Mouse (Mus musculus) ovary, adult 18-20 months (tissue): ENCODE data around the gene Iscu.
"Not testable (repeated sequence)": the region's sequence is repeated elsewhere in the genome, so short reads cannot be mapped to it uniquely, and the experiment has no call there.

Experiments
- DNase-seq: peaks from one replicate; pipeline ENCODE4 v3.0.0; 2022; ENCODE audit warnings: low spot score, mixed read lengths

Iscu gene

GRCm38 (mm10) chr5:113786985-113787384 lies 14.4 kb downstream of the Iscu start:
- DNase-seq: no peak

DNA sequence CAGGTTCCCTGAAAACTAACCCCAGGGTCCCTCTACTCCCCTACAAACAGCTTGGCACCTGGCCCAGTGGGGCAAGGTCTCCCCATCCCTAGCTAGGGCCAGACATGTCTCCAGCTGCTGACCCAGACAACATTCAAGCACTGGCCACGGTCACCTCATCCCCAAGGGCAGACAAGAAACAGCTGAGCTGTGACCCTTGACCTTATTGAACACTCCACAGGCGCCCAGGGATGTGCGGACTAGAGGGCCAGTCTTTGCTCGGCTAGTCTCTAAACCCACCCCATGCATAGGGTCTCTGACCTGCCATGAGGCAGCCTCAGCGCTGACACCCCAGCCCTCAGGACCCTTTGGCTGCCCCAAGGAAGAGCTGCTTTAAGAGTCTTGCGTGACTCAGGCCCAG lies 16.1 kb downstream of the Iscu start:
- DNase-seq: no peak

DNA sequence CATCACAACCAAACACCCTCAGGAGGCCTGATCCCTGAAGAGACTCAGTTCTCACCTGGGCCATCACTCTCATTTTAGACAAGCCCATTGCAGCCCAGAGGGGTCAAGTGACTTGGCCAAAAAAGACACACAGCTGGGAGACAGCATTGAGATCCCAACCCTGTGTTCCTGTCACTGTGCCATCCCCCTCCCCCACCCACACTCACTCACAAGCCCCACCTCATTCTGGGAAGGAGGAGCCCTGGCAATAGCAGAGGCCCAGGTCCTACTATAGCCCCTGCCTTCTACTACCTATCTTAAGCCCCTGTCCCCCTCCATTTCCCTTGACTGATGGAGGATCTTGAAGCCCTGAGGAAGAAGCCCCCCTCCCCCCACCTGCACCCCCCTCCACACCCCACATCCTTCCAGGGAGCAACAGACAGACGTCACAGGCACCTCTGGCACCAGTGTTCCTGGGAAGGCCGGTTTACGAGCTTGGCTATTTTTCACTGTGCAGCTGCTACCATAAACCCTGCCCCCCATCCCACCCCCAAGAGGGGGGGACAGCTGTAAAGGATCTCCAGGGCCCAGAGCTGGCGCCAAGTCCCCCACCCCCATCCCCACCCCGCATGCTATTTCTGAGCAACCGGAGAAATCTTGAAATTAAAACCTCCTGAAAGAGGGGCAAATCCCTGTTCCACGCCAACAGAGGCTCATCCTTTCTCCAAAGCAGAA lies 16.7 kb downstream of the Iscu start:
- DNase-seq: no peak

- DNase-seq: no peak
Measured at GRCm38 (mm10) chr5:113790453-113791196, 18.1 kb downstream of the Iscu start.

- no peak for DNase-seq
Measured at GRCm38 (mm10) chr5:113791197-113792095, 18.9 kb downstream of the Iscu start.

- no peak for DNase-seq
Measured at GRCm38 (mm10) chr5:113796401-113797148, 24.0 kb downstream of the Iscu start.

- no peak for DNase-seq
Measured at GRCm38 (mm10) chr5:113797149-113797882, 24.8 kb downstream of the Iscu start.

DNA sequence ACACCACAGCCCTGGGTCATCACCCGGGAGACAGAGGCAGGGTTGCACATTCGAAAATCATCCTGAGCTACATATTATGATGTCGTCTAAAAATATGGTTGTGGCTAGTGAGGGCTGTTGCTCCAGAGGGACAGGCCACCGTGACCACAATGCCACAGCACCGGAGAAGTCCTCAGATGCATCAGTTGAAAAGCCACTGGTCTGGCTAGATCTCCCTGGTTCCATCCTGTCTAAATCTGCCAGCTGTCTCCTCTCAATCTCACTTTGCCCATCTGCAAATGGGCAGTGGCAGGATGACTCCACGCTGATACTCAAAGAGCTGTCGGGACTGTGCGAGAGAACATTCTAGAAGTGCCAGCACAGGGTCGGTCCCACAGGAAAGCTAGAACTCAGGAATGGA lies 26.0 kb downstream of the Iscu start:
- DNase-seq: no peak

DNA sequence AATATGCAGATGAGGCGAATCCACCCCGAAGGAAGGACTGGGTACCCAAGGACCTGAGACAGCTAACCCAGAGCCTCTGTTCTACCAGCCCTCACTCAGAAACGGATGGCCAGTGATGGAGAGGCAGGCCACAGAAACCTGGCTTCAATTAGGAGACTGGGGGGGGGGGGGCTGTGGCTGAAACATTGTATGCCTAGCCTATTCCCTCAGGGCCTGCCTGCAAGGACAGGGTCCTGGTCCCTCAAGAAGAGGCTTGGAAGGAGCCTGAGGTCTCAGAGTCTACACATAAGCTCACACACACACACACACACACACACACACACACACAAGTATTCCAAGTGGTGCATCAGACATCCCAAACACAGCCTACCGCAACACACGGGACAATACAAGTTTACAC lies 27.1 kb downstream of the Iscu start:
- DNase-seq: no peak

DNA sequence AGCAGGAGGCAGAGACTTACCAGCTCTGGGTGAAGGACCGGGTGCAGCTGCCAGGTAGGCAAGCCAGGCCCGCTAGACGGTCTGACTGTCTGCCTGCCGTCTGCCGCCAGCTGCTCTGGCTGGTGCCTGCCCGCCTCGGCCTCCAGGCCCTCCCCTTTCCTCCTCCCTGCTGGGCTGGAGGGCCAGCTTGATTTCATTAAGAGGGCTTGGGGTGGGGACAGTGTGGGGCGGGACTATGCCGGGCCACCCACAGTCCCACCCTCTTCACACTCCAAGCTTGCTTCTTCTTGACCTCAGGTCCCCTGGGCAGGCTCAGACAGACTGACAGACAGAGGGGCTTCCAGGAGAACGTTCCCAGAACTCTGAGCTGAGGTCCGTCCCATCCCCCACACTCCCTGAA lies 27.7 kb downstream of the Iscu start, which contains the start of gene Tmem119:
Gene Tmem119, minus strand, starts transcription at position 237 of the 400 bp plus-strand sequence.
- DNase-seq: no peak

- no peak for DNase-seq
Measured at GRCm38 (mm10) chr5:113804395-113804966, 31.9 kb downstream of the Iscu start.

- DNase-seq: no peak
Measured at GRCm38 (mm10) chr5:113805301-113805700, 32.8 kb downstream of the Iscu start.

DNA sequence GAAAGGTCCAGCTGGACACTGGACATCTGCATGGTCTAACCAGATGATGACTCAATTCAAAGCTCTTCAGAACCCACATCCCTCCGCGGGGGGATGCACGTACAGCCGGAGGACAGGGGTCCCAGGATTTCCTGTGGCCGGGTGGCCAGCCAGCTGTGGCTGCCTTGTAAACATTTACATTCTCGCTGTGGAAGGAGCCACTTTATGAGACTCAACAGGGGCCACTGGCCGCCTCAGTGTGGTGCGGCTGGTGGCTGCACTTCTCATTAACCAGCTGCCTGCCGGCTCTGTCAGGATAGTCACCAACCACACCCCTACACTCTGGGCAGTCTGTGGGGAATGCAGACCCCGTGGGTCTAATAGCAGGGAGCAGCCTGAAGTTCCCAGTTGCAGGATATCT lies 33.9 kb downstream of the Iscu start:
- no peak for DNase-seq

DNA sequence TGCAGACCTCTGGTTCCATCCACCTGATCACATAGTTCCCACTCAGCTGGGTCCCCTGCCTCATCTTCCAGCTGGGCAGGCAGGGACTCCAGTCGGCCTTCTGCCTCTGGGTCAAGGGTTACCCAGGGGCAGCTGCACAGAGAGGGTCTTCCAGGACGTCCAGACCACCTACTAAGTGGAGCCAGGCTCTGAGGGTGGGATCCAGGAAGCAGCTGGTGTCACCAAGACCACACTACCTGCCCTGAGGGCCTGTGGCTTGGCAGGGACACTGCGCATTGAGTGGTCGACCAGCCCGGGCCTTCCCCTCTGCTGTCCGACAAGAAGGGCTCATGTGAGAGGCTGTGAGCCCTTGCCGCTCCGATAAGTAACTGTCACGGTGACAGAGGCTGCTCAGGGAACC lies 35.2 kb downstream of the Iscu start:
- no peak for DNase-seq

- no peak for DNase-seq
Measured at GRCm38 (mm10) chr5:113808177-113808576, 35.6 kb downstream of the Iscu start.

GRCm38 (mm10) chr5:113810111-113810510 lies 37.6 kb downstream of the Iscu start:
- DNase-seq: no peak

GRCm38 (mm10) chr5:113811824-113812420 lies 39.4 kb downstream of the Iscu start:
- DNase-seq: not testable (repeated sequence)

- no peak for DNase-seq
Measured at GRCm38 (mm10) chr5:113812638-113813037, 40.1 kb downstream of the Iscu start.

DNA sequence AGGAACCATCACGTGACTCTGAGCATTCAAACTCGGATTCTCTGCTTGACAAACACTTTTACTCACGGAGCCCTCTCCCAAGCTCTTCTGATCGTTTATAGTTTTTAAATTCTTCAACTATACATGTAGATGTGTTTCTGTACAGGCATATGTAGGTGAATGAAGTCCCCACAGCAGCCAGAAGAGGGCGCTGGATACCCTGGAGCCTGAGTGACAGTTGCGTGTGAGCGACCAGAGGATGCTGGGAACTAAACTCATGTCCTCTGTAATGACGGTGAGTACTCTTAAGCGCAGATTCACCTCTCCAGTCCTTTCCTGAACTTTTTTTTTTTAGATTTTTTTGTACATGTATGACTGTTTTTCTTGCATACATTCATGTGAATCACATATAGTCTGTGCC lies 41.1 kb downstream of the Iscu start:
- no peak for DNase-seq
